Mouse (Mus musculus): Measurements from ENCODE around the gene Dyrk3.
A peak's percentile ranks its signal among the peaks of the same experiment; 100 is the strongest.
"Not testable (repeated sequence)": the region's sequence is repeated elsewhere in the genome, so short reads cannot be mapped to it uniquely, and the experiment has no call there.

Gene Dyrk3

GRCm38 (mm10) chr1:131155456-131155855, 17.3 kb upstream of the Dyrk3 start:
- DNase-seq (ENCODE audit: inconsistent ontology term), result no peak

- peak; percentile 86 for DNase-seq (ENCODE audit: inconsistent ontology term)
Observed at GRCm38 (mm10) chr1:131153018-131153629, 15.0 kb upstream of the Dyrk3 start, which contains the start of gene Eif2d. TSS of gene Eif2d (plus strand) at chr1:131153181.

- DNase-seq (ENCODE audit: inconsistent ontology term), result no peak
Observed at GRCm38 (mm10) chr1:131149496-131149895, 11.4 kb upstream of the Dyrk3 start.

- DNase-seq (ENCODE audit: inconsistent ontology term), result no peak
Observed at GRCm38 (mm10) chr1:131146181-131146614, 8.1 kb upstream of the Dyrk3 start.

- DNase-seq (ENCODE audit: inconsistent ontology term), result not testable (repeated sequence)
Observed at GRCm38 (mm10) chr1:131145222-131145621, 7.1 kb upstream of the Dyrk3 start.

GRCm38 (mm10) chr1:131142472-131142871, 4.3 kb upstream of the Dyrk3 start:
- no peak for DNase-seq (ENCODE audit: inconsistent ontology term)

- no peak for DNase-seq (ENCODE audit: inconsistent ontology term)
Observed at GRCm38 (mm10) chr1:131141449-131141848, 3.3 kb upstream of the Dyrk3 start.

GRCm38 (mm10) chr1:131139102-131140095, 1.3 kb upstream of the Dyrk3 start:
- DNase-seq (ENCODE audit: inconsistent ontology term), result peak; percentile 68

GRCm38 (mm10) chr1:131137717-131138118, 422 bp downstream of the Dyrk3 start:
- no peak for DNase-seq (ENCODE audit: inconsistent ontology term)

- DNase-seq (ENCODE audit: inconsistent ontology term), result no peak
Observed at GRCm38 (mm10) chr1:131137111-131137510, 1.0 kb downstream of the Dyrk3 start.

GRCm38 (mm10) chr1:131135960-131136629, 2.0 kb downstream of the Dyrk3 start:
- no peak for DNase-seq (ENCODE audit: inconsistent ontology term)

GRCm38 (mm10) chr1:131134942-131135522, 3.1 kb downstream of the Dyrk3 start:
- peak; percentile 60 for DNase-seq (ENCODE audit: inconsistent ontology term)

GRCm38 (mm10) chr1:131134231-131134630, 3.9 kb downstream of the Dyrk3 start:
- DNase-seq (ENCODE audit: inconsistent ontology term), result no peak

GRCm38 (mm10) chr1:131125987-131126744, 12.0 kb downstream of the Dyrk3 start:
- peak; percentile 29 for DNase-seq (ENCODE audit: inconsistent ontology term)

- peak; percentile 52 for DNase-seq (ENCODE audit: inconsistent ontology term)
Observed at GRCm38 (mm10) chr1:131123522-131124265, 14.4 kb downstream of the Dyrk3 start.

GRCm38 (mm10) chr1:131121987-131122386, 16.2 kb downstream of the Dyrk3 start:
- DNase-seq (ENCODE audit: inconsistent ontology term), result no peak

GRCm38 (mm10) chr1:131119026-131119425, 19.1 kb downstream of the Dyrk3 start:
- DNase-seq (ENCODE audit: inconsistent ontology term), result no peak

- DNase-seq (ENCODE audit: inconsistent ontology term), result no peak
Observed at GRCm38 (mm10) chr1:131118530-131118929, 19.6 kb downstream of the Dyrk3 start.

GRCm38 (mm10) chr1:131116430-131117011, 21.6 kb downstream of the Dyrk3 start:
- DNase-seq (ENCODE audit: inconsistent ontology term), result no peak

- peak; percentile 62 for DNase-seq (ENCODE audit: inconsistent ontology term)
Observed at GRCm38 (mm10) chr1:131115932-131116331, 22.2 kb downstream of the Dyrk3 start.
